Mouse (Mus musculus) stomach, adult 2 months (tissue): ENCODE data around the gene Crb3. TPM values are rescaled to one million over a fixed set of nuclear protein-coding genes. Genes with fewer than 3 reads are reported as not detected.

Source experiments
- polyA plus RNA-seq: library from polyadenylated mRNA; depleted of rRNA; stranded (reverse); fragments of >200 nt; gene quantifications from 2 replicates; pipeline ENCODE4 v1.2.3, GENCODE M21; 2012; rRNA removed

Crb3 gene
- polyA plus RNA-seq, result 122 and 141 TPM in 2 replicates

GRCm38 (mm10) chr17:57058891-57059485 is at the start of gene Crb3:
Gene Crb3 (plus strand): TSS chr17:57059105.

GRCm38 (mm10) chr17:57011236-57012141 is 47.4 kb upstream of the Crb3 start, which contains the start of the genes Gtf2f1 and Gm17949:
Gene Gtf2f1 (minus strand): TSS chr17:57011288.
Gene Gm17949 (plus strand): TSS chr17:57011469.

GRCm38 (mm10) chr17:57030931-57031660 is 27.8 kb upstream of the Crb3 start, which contains the start of gene Khsrp:
Gene Khsrp (minus strand): TSS chr17:57031522.

DNA sequence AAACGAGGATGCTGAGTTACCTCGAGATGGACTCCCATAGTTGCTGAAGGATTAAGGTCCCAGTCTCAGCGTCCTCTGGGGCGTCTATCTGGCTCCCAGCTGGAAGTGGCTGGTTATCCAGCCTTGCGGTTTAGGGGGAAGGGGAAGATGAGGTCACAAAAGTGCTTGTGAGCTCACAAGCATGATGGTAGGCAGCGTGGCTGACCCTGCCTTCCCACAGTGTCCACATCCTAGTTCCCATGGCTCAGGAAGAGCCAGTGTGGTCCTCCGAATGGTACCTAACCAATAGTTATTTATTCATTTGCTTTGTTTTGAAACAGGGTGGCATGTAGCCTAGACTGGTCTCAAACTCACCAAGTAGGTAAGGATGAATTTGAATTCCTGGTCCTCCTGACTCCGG is 17.4 kb upstream of the Crb3 start, which contains the start of gene Slc25a41:
Gene Slc25a41, minus strand, starts transcription at position 101 of the 400 bp plus-strand sequence.

GRCm38 (mm10) chr17:57059486-57059977 is 627 bp downstream of the Crb3 start, which contains the start of gene Slc25a23:
Gene Slc25a23 (minus strand): TSS chr17:57059863.

GRCm38 (mm10) chr17:57078336-57078735 is 19.4 kb downstream of the Crb3 start, which contains the start of gene Dennd1c:
Gene Dennd1c (minus strand): TSS chr17:57078514.

DNA sequence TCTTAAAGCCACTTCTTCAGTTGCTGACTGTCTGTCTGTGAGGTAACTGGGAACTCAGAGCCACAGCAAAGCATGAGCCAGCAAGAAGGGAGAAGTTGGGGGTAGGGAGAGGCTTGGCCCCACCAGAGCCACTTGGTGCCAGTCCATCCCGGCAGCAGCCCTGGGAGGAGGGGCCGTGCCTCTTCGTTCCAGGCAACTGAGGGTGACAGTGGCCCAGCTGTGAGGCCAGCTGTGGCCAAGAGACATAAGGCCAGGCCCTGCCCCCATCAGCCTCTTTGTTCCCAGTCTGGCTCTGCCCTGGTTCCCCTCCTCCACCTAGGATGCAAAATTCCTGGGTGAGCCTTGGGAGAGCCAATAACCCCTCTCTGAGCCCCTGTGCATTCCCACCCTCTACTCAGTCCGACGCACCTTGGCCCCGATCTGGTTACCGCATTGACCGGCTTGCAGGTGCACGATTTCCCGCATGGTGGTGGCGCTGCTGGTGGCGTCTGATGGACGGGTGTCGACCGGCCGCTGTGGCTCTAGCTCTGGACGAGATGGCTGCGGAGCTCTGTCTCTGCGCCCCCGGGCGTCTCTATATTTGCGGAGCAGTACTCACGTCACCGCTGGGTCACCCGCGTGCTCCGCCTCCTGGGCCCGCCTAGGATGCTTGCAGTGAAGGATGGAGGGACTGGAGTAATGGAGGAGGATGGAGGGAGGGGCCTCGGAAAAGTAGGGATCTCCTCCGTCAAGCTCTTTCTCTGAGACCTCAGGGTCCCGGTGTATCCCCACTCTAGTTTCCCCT is 28.3 kb downstream of the Crb3 start, which contains the start of gene Tubb4a:
Gene Tubb4a, minus strand, starts transcription at position 734 of the 784 bp plus-strand sequence.

DNA sequence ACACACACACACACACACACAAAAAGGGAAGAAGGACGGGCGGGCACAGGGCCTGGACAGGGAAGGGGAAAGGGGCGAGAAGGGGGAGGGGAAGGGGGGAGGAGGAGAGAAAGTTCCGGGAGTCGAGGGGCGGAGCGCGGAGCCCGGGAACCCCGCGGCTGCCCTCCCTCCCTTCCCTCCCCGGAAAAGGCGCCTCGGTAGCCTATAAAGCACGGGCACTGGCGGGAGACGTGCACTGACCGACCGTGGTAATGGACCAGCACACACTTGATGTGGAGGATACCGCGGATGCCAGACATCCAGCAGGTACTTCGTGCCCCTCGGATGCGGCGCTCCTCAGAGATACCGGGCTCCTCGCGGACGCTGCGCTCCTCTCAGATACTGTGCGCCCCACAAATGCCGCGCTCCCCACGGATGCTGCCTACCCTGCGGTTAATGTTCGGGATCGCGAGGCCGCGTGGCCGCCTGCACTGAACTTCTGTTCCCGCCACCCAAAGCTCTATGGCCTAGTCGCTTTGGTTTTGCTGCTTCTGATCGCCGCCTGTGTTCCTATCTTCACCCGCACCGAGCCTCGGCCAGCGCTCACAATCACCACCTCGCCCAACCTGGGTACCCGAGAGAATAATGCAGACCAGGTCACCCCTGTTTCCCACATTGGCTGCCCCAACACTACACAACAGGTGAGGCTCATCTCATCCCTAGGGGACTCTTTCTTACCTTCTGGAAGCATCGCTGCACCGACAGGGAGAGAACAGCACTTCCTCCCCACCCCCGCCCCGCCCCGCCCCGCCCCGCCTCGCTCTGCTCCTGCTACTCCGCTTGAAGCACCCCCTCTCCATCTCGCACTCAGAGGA is 46.5 kb downstream of the Crb3 start, which contains the start of gene Tnfsf9:
Gene Tnfsf9, plus strand, starts transcription at position 145 of the 854 bp plus-strand sequence.

Other genes with a start within 250 kb of the Crb3 start
- 10.5 and 10.9 TPM in 2 replicates for gene Rfx2, start 228.1 kb upstream of the Crb3 start, polyA plus RNA-seq
- not detected in 2 replicates for gene Acsbg2, start 184.7 kb upstream of the Crb3 start, polyA plus RNA-seq
- 0.18 and 0.25 TPM in 2 replicates for gene 1700061G19Rik, start 183.6 kb upstream of the Crb3 start, polyA plus RNA-seq
- gene Mllt1, start 123.7 kb upstream of the Crb3 start, polyA plus RNA-seq, result 24.1 and 27.8 TPM in 2 replicates
- gene Acer1, start 77.0 kb upstream of the Crb3 start, polyA plus RNA-seq, result 23.5 and 26.4 TPM in 2 replicates
- gene Clpp, start 68.8 kb upstream of the Crb3 start, polyA plus RNA-seq, result 92.3 and 119 TPM in 2 replicates
- gene Alkbh7, start 61.8 kb upstream of the Crb3 start, polyA plus RNA-seq, result 29.2 and 45.8 TPM in 2 replicates
- not detected in 2 replicates for gene Pspn, start 59.1 kb upstream of the Crb3 start, polyA plus RNA-seq
- 19.6 and 20.1 TPM in 2 replicates for gene Gtf2f1, start 47.8 kb upstream of the Crb3 start, polyA plus RNA-seq
- gene Gm17949, start 47.6 kb upstream of the Crb3 start, polyA plus RNA-seq, result not detected in 2 replicates
- gene Khsrp, start 27.6 kb upstream of the Crb3 start, polyA plus RNA-seq, result 44.9 and 45.0 TPM in 2 replicates
- 0.10 TPM in 1 of 2 replicates, not detected in the other for gene Slc25a41, start 17.5 kb upstream of the Crb3 start, polyA plus RNA-seq
- gene Slc25a23, start 758 bp downstream of the Crb3 start, polyA plus RNA-seq, result 25.5 and 25.6 TPM in 2 replicates
- gene Dennd1c, start 19.4 kb downstream of the Crb3 start, polyA plus RNA-seq, result 1.1 and 1.8 TPM in 2 replicates
- 3.5 and 5.0 TPM in 2 replicates for gene Tubb4a, start 28.7 kb downstream of the Crb3 start, polyA plus RNA-seq
- 1.9 and 3.0 TPM in 2 replicates for gene Tnfsf9, start 46.2 kb downstream of the Crb3 start, polyA plus RNA-seq
- gene Cd70, start 90.7 kb downstream of the Crb3 start, polyA plus RNA-seq, result 0.24 TPM in 1 of 2 replicates, not detected in the other
- 0.31 and 0.60 TPM in 2 replicates for gene Tnfsf14, start 135.1 kb downstream of the Crb3 start, polyA plus RNA-seq
- gene C3, start 169.0 kb downstream of the Crb3 start, polyA plus RNA-seq, result 20.4 and 33.8 TPM in 2 replicates
- gene Gpr108, start 189.3 kb downstream of the Crb3 start, polyA plus RNA-seq, result 36.4 and 37.2 TPM in 2 replicates
- gene Trip10, start 190.3 kb downstream of the Crb3 start, polyA plus RNA-seq, result 14.8 and 18.3 TPM in 2 replicates
- gene Vav1, start 220.0 kb downstream of the Crb3 start, polyA plus RNA-seq, result 0.59 and 0.63 TPM in 2 replicates